Mouse (Mus musculus) hindbrain, embryonic 14.5 days (tissue): Measurements from ENCODE around the gene Kdm2b. TPM values are rescaled to one million over a fixed set of nuclear protein-coding genes. Genes with fewer than 3 reads are reported as not detected.

Experiments
- ATAC-seq: fragments of 200-750 bp; cut with Nextera tagmentation; 2 replicates; pipeline ENCODE4 v1.8.0; 2017; ENCODE audit warnings: moderate number of reproducible peaks, mild to moderate bottlenecking, moderate TSS enrichment, moderate library complexity; ENCODE audit not compliant: low FRiP score
- DNase-seq: peaks from one replicate; pipeline ENCODE4 v3.0.0-alpha.2; 2015; ENCODE audit warnings: low spot score
- H3K27ac ChIP-seq: fragments of 300-500 bp; sonication (generic); 2 replicates; pipeline ENCODE4 v1.5.1; 2014; ENCODE audit warnings: mild to moderate bottlenecking, moderate library complexity
- H3K27me3 ChIP-seq: fragments of 300-500 bp; sonication (generic); 2 replicates; pipeline ENCODE4 v1.6.1; 2014; ENCODE audit warnings: mild to moderate bottlenecking, low read length, mixed read lengths; ENCODE audit not compliant: control insufficient read depth, insufficient read depth
- H3K36me3 ChIP-seq: fragments of 300-500 bp; sonication (generic); replicated peaks from 2 replicates; pipeline ENCODE4 v1.6.1; 2014; ENCODE audit not compliant: control insufficient read depth, insufficient read depth
- H3K4me1 ChIP-seq: fragments of 300-500 bp; sonication (generic); replicated peaks from 2 replicates; pipeline ENCODE4 v1.6.1; 2014; ENCODE audit warnings: antibody characterized with exemption, low read length, mixed read lengths; ENCODE audit not compliant: control insufficient read depth, insufficient read depth
- H3K4me2 ChIP-seq: fragments of 300-500 bp; sonication (generic); replicated peaks from 2 replicates; pipeline ENCODE4 v1.6.1; 2014; ENCODE audit warnings: mild to moderate bottlenecking, moderate library complexity
- H3K4me3 ChIP-seq: fragments of 300-500 bp; sonication (generic); replicated peaks from 2 replicates; pipeline ENCODE4 v1.5.1; 2014; ENCODE audit warnings: mild to moderate bottlenecking, low read length
- H3K9ac ChIP-seq: fragments of 300-500 bp; sonication (generic); 2 replicates; pipeline ENCODE4 v1.6.1; 2014
- H3K9me3 ChIP-seq: fragments of 300-500 bp; sonication (generic); 2 replicates; pipeline ENCODE4 v1.6.1; 2016; ENCODE audit warnings: low read length; ENCODE audit not compliant: control insufficient read depth
- WGBS: fragments of 180-500 bp; shearing (Covaris S2); extraction: QIAGEN DNeasy Blood & Tissue Kit; methylation state at CpG from one replicate; pipeline ENCODE4 v1.1.7; 2014; 5-methylcytosine and 5-hydroxymethylcytosine counted together
- polyA plus RNA-seq: library from polyadenylated mRNA; unstranded; fragments of >200 nt; fragmentation: Nextera tagmentation; extraction: Ambion mirVana; gene quantifications from 2 replicates; pipeline ENCODE4 v1.2.1, GENCODE M21; 2014

The Kdm2b gene
- polyA plus RNA-seq, 1 experiment from 2014 or later, result 87.1 TPM

- Histone ChIP-seq H3K27me3 (no peaks in the 10 kb centered on the region), H3K9me3 (no peaks in the 10 kb centered on the region), H3K4me1 (no peaks in the 10 kb centered on the region), H3K4me3 (no peak overlapping the region), H3K36me3 (peaks cover 43% of the 10 kb centered on the region), H3K27ac (no peak overlapping the region), H3K9ac (no peak overlapping the region), H3K4me2 (no peak overlapping the region)
- DNase-seq (no peak), ATAC-seq (no peak)
- WGBS, result 52% methylated on average over 2 of the region's 2 CpGs
These were observed 105.9 kb downstream of the Kdm2b start for GRCm38 (mm10) chr5:122883652-122884235.

- no peak overlapping the region for H3K4me3 ChIP-seq
- ATAC-seq (no peak), DNase-seq (no peak)
- H3K9ac ChIP-seq, result no peak overlapping the region
- WGBS, result 88% methylated on average over 9 of the region's 9 CpGs
- H3K4me1 ChIP-seq, result no peaks in the 10 kb centered on the region
- peaks cover 45% of the 10 kb centered on the region for H3K36me3 ChIP-seq
- no peaks in the 10 kb centered on the region for H3K27me3 ChIP-seq
- H3K4me2 ChIP-seq, result no peak overlapping the region
- H3K9me3 ChIP-seq, result no peaks in the 10 kb centered on the region
- no peak overlapping the region for H3K27ac ChIP-seq
These were observed 106.4 kb downstream of the Kdm2b start for GRCm38 (mm10) chr5:122883237-122883636.

GRCm38 (mm10) chr5:122882256-122883050, 107.2 kb downstream of the Kdm2b start:
- Histone ChIP-seq H3K4me2 (no peak overlapping the region), H3K4me1 (no peaks in the 10 kb centered on the region), H3K9ac (no peak overlapping the region), H3K27me3 (no peaks in the 10 kb centered on the region), H3K4me3 (no peak overlapping the region), H3K36me3 (peaks cover 50% of the 10 kb centered on the region), H3K9me3 (no peaks in the 10 kb centered on the region), H3K27ac (no peak overlapping the region)
- ATAC-seq, result no peak
- WGBS, result 94% methylated on average over 18 of the region's 18 CpGs
- no peak for DNase-seq

GRCm38 (mm10) chr5:122881313-122881712, 108.3 kb downstream of the Kdm2b start:
- H3K36me3 ChIP-seq, result peaks cover 61% of the 10 kb centered on the region
- H3K4me1 ChIP-seq, result no peaks in the 10 kb centered on the region
- peak; percentile 27; the same call in 1 of the 2 replicates for ATAC-seq
- H3K9me3 ChIP-seq, result no peaks in the 10 kb centered on the region
- no peak overlapping the region for H3K4me2 ChIP-seq
- H3K4me3 ChIP-seq, result no peak overlapping the region
- WGBS, result 66% methylated on average over 5 of the region's 5 CpGs
- no peak overlapping the region for H3K27ac ChIP-seq
- H3K9ac ChIP-seq, result no peak overlapping the region
- no peaks in the 10 kb centered on the region for H3K27me3 ChIP-seq
- peak; percentile 78 for DNase-seq

- Histone ChIP-seq H3K27ac (no peak overlapping the region), H3K9ac (no peak overlapping the region), H3K27me3 (no peaks in the 10 kb centered on the region), H3K36me3 (peaks cover 70% of the 10 kb centered on the region), H3K4me2 (no peak overlapping the region), H3K4me1 (no peaks in the 10 kb centered on the region), H3K9me3 (no peaks in the 10 kb centered on the region), H3K4me3 (no peak overlapping the region)
- ATAC-seq (no peak), DNase-seq (no peak)
- WGBS, result 95% methylated on average over 37 of the region's 37 CpGs
These were observed 109.2 kb downstream of the Kdm2b start for GRCm38 (mm10) chr5:122880241-122880980.

- H3K4me2 ChIP-seq, result no peak overlapping the region
- WGBS, result 71% methylated on average over 3 of the region's 3 CpGs
- no peak overlapping the region for H3K9ac ChIP-seq
- no peak overlapping the region for H3K27ac ChIP-seq
- no peak overlapping the region for H3K4me3 ChIP-seq
- peaks cover 84% of the 10 kb centered on the region for H3K36me3 ChIP-seq
- ATAC-seq, result no peak
- no peaks in the 10 kb centered on the region for H3K9me3 ChIP-seq
- H3K4me1 ChIP-seq, result no peaks in the 10 kb centered on the region
- H3K27me3 ChIP-seq, result no peaks in the 10 kb centered on the region
- no peak for DNase-seq
These were observed 113.0 kb downstream of the Kdm2b start for GRCm38 (mm10) chr5:122876671-122877070.

GRCm38 (mm10) chr5:122874359-122874758, 115.3 kb downstream of the Kdm2b start:
- H3K9me3 ChIP-seq, result no peaks in the 10 kb centered on the region
- H3K4me3 ChIP-seq, result no peak overlapping the region
- no peak overlapping the region for H3K9ac ChIP-seq
- H3K4me1 ChIP-seq, result no peaks in the 10 kb centered on the region
- H3K27me3 ChIP-seq, result no peaks in the 10 kb centered on the region
- peaks cover 78% of the 10 kb centered on the region for H3K36me3 ChIP-seq
- no peak overlapping the region for H3K27ac ChIP-seq
- ATAC-seq, result no peak
- 91% methylated on average over 3 of the region's 3 CpGs for WGBS
- DNase-seq, result no peak
- H3K4me2 ChIP-seq, result no peak overlapping the region

GRCm38 (mm10) chr5:122873573-122873972, 116.0 kb downstream of the Kdm2b start:
- H3K36me3 ChIP-seq, result peaks cover 77% of the 10 kb centered on the region
- H3K9ac ChIP-seq, result no peak overlapping the region
- ATAC-seq (no peak), DNase-seq (no peak)
- no peaks in the 10 kb centered on the region for H3K9me3 ChIP-seq
- 79% methylated on average over 2 of the region's 2 CpGs for WGBS
- H3K27me3 ChIP-seq, result no peaks in the 10 kb centered on the region
- no peak overlapping the region for H3K27ac ChIP-seq
- H3K4me3 ChIP-seq, result no peak overlapping the region
- no peaks in the 10 kb centered on the region for H3K4me1 ChIP-seq
- H3K4me2 ChIP-seq, result no peak overlapping the region

GRCm38 (mm10) chr5:122872626-122873025, 117.0 kb downstream of the Kdm2b start:
- Histone ChIP-seq H3K4me3 (no peak overlapping the region), H3K36me3 (peaks cover 77% of the 10 kb centered on the region)
- 89% methylated on average over 3 of the region's 3 CpGs for WGBS

More at GRCm38 (mm10) chr5:122872626-122873025, 117.0 kb downstream of the Kdm2b start:
- Histone ChIP-seq H3K27ac (no peak overlapping the region), H3K4me2 (no peak overlapping the region), H3K9me3 (no peaks in the 10 kb centered on the region), H3K4me1 (no peaks in the 10 kb centered on the region), H3K27me3 (no peaks in the 10 kb centered on the region), H3K9ac (no peak overlapping the region)
- DNase-seq (no peak), ATAC-seq (no peak)
